Mouse (Mus musculus) layer of hippocampus, adult 8-10 months (tissue): ENCODE data around the gene Mrfap1. TPM values are rescaled to one million over a fixed set of nuclear protein-coding genes. Genes with fewer than 3 reads are reported as not detected.

ENCODE experiments used
- DNase-seq, 2 experiments: peaks; one replicate each; pipeline ENCODE4 v3.0.0; 2022; ENCODE audit warnings: low spot score in 2 of 2
- total RNA-seq, 4 experiments: library from RNA; stranded (reverse); gene quantifications; 2 replicates each; pipeline ENCODE4 v1.2.4; 2022

The Mrfap1 gene
- total RNA-seq: 100 to 1,000 TPM; 515 to 533 (median 521) TPM

DNA sequence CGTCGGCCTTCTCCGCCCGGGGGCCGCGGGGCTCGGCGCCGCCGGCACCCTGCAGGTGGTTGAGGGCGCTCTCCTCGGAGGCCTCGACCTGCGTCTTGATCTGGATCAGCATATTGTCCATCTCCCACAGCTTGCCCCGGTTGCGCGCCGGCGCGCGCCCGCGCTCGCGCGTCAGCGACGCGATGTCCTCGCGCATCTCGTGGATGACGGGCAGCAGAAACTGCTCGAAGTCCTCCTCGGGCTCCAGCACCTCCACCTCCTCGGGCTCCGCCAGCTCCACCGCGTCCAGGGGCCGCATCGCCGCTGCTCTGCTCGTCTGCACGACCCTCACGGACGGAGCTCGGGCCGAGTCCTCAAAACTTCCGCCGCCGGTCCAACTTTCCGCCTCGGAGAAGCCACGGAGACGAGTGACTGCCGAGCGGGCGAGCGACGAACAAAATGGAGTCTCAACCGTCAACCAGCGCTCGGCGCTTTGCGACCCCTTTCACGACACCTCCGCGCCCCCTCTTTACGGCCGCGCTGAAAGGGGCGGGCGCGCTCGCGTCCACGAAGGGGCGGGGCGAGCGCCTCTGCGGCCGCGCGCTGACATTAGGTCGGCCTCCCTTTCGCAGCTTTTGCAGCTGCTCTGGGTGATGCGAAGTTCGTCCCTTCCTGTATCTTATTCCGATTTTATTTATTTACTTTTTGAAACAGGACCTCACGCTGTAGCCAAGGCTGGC is at the start of gene Mrfap1:
Gene Mrfap1 (minus strand): TSS at position 477 of the 719 bp plus-strand sequence.
- DNase-seq: peak; percentile 90 to 93

DNA sequence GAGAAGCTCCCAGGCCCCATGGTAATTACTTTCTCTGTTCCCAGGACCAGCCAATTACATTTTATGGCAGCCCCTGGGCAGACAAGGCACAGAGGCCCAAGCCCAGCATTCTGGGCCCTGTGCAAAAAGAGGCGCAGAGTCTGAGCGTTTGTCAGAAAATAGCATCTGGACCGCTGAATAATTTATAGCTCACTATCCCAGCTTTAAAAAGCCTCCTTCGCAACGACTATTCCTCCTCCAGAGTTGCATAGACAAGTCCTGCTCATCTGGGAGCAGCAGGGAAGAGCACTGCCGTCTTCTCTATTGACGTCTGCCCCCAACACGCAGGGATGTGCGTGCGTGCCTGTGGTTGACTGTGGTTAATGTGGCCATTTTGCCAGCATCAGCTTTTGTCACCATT is 47.9 kb upstream of the Mrfap1 start:
- no peak for DNase-seq

DNA sequence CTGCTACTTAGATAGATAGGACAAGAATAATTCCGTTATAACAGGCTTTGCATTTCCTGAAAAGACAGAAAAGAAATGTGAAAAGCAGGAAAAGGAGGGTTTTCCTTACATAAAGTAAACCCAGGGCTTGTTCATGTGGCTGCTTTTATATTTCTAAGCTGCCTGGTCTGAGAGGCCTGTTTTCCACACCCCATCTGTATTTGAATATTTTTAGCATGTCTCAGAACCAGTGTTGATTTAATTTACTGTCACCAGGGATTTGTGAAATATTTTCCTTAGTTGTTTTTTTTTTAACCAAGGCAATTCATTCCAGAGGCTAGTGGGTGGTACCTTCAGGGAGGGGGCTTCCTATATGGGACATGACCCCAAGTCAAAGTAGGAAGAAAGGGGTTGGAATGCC is 45.1 kb upstream of the Mrfap1 start:
- no peak for DNase-seq

DNA sequence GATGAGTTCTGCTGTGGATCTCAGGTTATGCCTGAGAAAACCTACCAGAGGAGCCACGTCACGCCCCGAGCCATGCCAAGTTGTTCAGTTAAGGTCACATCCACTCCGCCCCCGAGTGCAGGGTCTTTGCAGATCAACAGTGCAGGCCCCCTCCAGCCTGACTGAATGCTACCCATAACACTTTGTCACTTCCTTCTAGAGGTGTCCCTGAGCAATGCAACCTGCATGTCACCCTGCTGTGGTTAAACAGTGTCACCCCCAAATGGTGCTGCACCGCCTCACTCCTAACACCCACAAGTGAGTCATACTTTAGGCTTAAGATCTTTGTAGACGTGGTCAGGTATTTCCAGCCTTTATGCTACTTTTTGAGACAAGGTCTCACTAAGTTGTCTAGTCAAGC is 43.5 kb upstream of the Mrfap1 start:
- DNase-seq: no peak

DNA sequence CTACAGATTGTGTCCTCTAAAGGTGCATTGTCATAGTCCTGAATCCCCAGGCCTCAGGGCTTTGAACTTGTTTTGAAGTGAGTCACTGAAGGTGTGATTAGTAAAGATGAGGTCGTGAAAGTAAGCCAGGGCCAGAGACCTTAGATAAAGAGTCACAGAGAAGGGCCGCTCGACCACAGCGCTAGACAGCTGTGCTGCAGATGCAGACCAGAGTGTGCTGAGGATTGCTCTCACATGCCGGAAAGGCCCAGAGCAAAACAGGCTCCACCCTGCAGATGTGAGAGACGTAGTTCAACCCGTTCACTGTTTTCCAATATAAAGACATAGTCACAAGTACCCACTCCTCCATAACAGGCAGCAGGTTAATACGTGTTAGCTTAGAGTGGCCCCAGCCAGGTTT is 43.0 kb upstream of the Mrfap1 start:
- DNase-seq: no peak

DNA sequence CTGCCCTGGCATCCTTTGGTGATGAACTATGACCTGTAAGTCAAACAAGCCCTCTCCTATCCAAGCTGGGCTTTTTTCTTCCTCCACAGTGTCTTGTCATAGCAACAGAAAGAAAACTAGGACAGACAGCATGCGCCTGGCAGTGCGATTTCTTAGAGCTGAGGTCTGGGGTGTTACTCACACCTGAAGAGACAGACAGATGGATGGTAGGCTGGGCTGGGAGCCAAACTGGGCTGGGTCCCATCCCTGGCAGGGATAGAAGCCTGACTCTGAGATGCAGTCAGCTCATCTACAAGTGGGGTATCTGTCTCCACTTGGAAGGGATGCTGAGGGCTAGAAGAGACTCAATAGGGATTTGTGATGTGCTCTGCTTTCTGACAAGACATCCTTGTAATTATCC is 42.5 kb upstream of the Mrfap1 start:
- DNase-seq: peak; percentile 42 to 53

DNA sequence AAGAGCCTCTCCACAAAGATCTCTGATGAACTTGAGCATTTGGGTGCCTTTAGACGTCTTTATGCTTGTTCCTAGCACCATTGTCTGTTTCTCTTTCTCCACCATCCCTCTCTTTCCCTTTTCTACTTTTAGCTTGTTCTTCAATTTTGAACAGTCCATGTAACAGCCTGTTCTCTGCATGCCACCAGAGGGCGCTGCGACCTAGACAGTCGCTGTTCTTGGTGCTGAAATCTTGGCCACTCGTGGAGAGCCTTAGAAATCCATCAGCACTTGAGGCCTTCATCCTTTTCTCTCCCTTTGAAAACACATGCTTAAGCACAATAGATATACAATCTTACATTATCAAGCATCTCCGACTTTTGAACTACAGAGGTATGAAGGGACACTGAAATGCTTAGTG is 39.4 kb upstream of the Mrfap1 start:
- DNase-seq: peak; percentile 66 to 82

DNA sequence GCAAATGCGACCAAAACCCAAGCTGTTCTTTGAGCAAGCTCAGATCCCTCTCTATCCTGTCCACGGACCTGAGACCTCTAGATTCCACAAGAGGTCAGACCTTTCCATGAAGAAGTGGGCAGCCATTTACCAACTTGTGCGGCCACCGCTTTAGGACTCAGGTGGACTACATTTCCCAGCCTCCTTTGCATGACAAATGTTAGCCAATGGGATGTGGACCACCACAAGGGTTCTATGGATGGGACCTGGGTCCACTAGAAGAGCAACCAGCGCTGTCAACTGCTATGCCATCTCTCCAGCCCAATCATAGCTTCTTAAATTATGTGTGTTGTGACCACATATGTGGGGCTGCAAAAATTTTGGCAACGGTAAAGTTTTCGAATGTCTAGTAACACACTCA is 34.7 kb upstream of the Mrfap1 start:
- peak in 1 of 2 experiments; percentile 33 for DNase-seq

DNA sequence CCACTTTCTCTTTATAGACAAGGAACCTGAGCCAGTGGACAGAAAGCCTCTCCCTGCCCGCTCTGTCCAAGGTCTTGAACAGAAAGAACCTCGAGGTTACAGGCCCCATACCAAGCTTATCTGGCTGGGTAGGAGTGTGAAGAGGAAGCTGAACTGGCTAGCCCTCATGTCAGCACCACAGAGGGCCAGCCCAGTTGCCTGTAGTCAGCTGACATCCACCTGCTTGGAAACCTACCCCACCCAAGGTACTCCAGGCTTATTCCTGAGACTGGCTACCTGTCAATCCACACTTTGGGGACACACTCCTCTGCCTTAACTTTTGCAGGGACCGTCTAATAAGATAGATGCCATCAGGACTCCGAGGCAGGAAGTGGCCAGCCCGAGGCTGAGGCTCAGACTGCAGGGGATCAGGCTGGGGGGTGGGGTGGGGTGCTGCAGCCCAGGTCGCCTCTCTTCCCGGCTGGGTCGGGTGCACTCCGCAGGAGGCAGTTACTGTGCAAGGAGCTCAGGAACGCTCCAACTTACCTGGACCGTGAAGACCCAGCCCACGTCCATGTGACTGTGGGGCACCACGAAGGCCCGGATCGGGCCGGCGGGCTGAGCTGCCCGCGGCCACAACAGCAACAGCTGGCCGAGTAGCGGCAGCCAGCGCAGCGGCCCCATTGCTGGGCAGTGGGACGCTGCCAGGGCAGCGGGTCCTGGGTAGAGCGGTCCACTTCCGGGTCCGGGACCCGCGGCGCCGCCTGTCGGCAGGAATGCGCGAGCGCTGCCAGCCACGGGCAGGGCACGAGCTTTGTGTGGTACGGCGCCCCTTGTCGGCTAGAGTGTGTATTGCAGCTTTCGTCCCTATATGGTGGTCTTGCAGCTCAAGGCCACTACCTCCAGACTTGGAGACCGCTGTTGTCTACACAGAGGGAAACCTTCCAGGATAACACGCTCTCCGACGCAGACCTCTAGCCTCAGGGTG is 33.6 kb upstream of the Mrfap1 start, which contains the start of gene Man2b2:
Gene Man2b2 (minus strand): TSS at position 741 of the 967 bp plus-strand sequence.
- peak; percentile 79 to 91 for DNase-seq

DNA sequence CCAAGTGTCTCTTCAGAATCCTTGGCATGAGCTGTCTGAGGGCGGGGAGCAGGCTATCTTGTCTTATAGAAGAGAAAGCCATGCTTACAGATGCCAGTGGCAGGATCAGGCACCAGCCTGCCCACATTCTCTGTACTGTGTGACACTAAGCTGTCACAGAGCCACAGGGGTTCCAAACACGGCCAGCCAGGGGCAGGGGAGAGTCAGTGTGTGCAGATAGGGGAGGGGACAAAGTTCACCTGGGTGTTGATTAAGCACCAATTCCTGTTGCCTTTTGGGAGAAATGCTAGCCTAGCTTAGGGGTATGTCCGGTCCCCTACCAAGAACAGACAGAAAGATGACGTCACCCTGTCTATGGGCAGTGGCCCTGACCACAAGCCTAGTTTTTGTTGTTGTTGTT is 32.5 kb upstream of the Mrfap1 start:
- no peak for DNase-seq

DNA sequence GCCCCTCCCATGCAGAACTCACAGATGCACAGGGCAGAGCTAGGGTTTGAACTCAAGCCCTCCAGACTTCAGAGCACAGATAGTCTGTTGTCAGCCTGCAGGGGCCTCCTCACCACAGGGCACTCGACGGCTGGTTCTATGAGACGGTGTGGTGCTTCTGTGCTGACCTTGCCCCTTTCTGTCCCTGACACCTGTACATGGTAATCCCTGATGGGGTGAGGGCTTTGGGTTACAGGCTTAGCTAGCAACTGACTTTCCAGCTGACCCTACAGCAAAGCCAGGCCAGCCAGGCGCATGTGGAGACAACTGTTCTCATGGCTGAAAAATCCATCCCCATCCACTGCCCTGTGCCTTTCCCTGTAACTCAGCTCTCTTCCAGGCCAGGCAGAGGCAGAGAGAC is 26.3 kb upstream of the Mrfap1 start:
- no peak for DNase-seq

DNA sequence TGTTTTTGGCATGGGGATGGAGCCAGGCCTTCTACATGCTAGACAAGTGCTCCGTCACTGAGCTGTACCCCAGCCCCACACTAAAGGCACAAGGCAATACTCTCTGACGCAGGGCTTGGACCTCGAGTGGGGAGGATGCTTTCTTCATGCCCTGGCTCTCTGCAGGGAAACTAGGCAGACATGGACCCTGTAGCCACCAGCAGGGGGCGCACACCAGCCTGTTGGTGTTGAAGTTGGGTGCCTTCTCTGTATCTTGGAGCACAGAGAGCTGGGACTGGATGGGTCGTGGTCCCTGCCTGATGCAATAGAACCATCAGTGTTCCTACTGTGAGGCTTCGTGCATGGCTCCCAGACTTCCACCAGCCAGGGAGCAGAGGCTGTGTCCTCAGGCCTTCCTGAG is 23.6 kb upstream of the Mrfap1 start:
- DNase-seq: peak in 1 of 2 experiments; percentile 76

DNA sequence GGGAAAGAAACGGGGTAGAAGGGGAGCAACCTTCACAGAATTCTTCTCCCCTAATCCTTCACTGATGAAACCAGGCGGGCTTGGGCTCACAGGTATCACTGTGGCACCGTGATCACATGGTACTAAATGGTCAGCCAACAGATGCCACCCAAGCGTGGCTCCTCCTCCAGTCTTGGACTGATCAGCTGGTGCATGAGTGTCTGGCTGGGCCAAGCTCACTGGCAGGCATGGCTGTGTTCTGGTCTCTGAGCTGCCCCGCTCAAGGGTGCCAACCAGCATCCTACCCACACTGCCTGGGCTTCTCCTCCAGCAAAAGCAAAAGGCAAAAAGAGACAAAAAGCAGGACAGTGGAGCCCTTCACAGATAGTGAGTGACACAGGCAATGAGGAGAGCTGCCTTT is 23.2 kb upstream of the Mrfap1 start:
- no peak for DNase-seq

DNA sequence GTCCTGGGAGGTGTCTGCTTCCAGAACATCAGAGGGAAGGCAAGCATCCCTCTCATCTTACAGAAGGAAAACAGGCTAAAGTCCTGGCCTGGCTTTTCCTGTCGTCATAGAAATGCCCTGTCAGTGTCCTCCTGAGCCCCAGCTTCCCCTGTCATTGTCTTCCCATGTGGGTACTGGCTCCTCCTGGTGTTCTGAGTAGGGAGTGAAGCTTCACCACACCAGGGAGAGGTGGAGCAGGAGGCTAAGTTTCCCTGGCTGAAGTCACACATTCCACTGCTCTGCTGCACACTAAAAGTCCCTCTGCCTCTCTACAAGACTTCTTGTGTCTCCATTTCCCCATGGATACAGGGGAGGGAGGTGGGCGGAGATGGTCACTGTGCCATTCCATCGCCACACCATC is 21.2 kb upstream of the Mrfap1 start:
- DNase-seq: no peak

DNA sequence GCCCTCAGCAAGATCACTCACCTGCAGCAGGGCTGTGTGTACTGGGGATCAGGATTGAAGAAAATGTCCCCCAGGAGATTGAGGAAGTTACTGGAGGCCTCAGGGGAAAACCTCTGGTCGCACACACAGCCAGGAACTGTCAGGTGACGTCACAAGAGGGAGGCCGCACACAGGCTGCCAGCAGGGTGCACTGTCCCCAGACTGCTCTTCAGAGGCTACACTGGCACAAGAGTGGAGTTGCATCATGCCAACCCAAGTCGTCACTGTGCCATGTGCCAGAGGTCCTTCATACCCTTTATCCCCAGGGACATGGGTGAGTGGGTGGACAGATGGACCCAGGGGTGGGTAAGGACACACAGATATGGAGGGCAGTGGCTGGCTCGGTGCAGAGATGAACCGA is 18.0 kb upstream of the Mrfap1 start:
- no peak for DNase-seq

DNA sequence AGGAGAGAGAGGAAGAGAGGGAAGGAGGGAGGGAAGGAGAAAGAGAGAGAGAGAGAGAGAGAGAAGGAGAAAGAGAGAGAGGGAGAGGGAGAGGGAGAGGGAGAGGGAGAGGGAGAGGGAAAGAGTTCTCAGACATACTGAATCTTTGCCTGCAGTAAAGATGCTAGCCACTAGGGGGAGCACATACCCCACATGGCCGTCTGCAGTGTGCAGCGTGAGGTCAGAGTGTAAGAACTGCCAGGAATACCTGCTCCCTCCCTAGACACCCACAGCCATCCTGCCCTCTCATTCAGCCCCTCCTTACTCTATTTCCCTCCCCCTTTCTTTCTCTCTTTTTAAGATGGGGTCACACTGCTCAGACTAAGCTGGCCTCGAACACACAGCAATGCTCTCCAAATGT is 14.8 kb upstream of the Mrfap1 start:
- DNase-seq: peak in 1 of 2 experiments; percentile 63

DNA sequence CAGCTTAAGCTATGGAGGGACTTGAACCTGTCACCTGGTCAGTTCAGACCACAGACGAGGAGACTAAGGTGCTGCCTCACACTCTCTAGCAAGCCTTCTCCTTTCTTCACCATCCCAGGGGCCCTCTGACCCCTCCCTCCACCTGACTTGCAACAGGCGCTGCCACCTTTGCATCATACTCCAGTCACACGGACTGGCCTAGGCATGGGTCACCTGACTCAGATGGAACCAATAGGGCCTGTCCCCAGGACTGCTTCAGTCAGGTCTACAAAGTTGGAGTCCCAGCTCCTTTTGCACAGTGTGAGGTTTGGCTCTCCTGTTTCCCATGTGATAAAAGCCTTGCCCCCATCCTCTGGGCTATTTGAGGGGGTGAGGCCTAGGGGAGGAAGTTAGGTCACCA is 14.1 kb upstream of the Mrfap1 start:
- no peak for DNase-seq

DNA sequence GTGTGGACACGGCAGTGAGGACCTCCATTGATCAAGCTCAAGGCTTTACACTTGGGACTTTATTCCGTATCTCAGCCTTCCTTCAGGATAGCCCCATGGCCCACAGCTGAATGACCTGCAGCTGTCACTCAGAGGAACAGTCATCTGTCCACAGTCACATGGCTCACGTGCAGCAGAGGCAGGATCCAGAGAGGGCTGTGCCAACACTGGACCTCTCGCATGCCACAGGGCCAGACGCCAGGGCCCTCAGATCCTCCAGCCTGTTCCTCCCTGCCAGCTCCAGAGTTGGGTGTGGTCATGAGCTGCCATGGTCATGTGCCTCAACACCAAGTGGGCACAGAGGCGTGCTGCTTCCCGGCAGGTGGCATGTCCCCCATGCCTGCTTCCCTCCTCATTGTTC is 12.6 kb upstream of the Mrfap1 start:
- no peak for DNase-seq

DNA sequence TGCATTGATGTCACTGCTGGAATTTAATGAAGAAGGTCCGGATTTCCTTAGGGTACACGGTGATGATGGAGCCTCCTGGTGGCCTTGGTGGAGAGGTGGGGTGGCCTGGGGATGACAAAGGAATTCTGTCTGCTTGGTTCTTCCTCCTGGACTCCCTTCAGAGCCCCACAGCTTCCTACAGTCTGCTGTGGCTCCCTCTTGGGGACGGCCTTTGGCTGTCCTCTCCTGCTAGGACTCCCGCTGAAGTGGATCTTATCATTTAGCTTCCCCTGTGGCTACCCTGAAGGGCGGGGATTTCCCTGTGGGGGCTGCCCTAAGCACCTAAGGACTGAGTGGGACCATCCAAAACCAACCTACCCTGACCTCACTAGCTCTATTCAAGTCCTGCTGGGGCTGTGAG is 10.5 kb upstream of the Mrfap1 start:
- DNase-seq: no peak

DNA sequence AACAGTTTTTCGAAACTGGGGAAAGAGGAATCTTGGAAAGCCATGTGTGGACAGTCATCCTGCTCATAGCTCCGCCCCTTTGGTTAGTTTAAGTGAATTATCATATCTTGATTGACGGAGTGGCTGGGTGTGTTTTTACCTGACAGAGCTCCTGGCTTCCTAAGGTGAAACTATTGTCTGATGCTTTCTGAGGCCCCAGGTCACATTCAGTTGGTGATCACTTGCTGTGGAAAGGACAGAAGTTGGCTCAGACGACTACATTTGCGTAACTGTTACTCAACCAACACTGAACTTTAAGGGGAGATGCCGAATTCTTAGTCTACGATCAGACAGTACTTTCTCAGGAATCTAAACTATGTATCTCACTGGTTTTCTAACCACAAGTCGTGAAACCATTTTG is 719 bp upstream of the Mrfap1 start:
- DNase-seq: no peak

DNA sequence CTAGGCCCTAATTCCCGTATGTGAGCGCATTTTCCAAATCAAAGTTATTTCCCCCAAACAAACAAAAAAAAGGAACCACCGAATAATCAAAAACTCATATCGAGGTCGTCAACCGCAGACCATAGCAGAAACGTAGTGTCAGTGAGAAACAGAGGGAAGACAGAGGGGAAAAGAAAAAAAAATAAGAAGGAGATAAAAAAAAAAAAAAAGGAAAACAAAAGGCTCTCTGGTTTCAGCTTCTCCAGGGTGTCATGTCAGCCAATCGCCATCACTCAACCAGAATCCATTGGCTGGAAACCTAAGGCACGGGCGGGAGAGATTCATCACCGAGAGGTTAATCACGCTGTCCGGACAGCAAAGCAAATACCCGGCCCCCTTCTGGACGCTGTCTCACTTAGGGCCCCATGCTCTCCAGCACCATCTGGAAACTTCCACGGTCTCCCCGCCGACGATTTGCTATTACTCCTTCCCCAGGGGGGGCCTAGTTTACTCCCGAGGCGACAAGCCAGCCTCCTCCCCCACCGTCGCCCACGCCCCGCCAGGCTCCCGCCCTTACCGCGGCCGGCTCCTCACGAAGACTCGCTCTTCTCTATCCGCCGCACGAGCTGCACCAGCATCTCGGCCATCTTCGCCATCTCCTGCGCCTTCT is 801 bp downstream of the Mrfap1 start:
- peak; percentile 64 to 67 for DNase-seq

DNA sequence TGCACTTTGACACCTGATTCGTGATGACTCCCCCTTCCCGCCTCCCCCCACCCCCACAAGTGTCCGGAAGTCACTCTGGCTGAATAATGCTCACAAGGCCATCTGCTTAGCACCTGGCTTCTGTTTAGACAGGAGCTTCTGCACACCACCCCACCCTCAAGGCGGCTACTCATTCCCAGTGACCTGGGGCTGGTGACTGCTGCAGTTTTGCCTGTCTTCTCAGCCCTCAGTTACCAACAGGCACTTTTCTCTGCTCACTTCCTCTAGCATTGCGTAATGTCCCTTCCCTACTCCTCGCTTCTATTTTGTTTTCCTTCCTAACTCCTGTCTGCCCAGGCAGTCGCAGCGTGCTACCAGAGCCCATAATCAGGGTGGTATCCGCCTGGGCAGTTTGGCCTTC is 4.7 kb downstream of the Mrfap1 start:
- no peak for DNase-seq
